Mouse (Mus musculus) neural tube, embryonic 13.5 days (tissue): ENCODE measurements around the gene Nacc1. TPM values are rescaled to one million over a fixed set of nuclear protein-coding genes. Genes with fewer than 3 reads are reported as not detected.

Experiments
- ATAC-seq: fragments of 200-750 bp; cut with Nextera tagmentation; 2 replicates; pipeline ENCODE4 v1.8.0; 2017; ENCODE audit warnings: low read depth, mild to moderate bottlenecking, moderate TSS enrichment, moderate library complexity
- H3K27ac ChIP-seq: fragments of 300-500 bp; sonication (generic); replicated peaks from 2 replicates; pipeline ENCODE4 v1.5.1; 2015; ENCODE audit warnings: moderate library complexity, mild to moderate bottlenecking, inconsistent platforms
- H3K27me3 ChIP-seq: fragments of 300-500 bp; sonication (generic); 2 replicates; pipeline ENCODE4 v1.6.1; 2015; ENCODE audit warnings: mild to moderate bottlenecking, inconsistent platforms
- H3K36me3 ChIP-seq: fragments of 300-500 bp; sonication (generic); 2 replicates; pipeline ENCODE4 v1.6.1; 2015; ENCODE audit warnings: mild to moderate bottlenecking, inconsistent platforms
- H3K4me1 ChIP-seq: fragments of 300-500 bp; sonication (generic); replicated peaks from 2 replicates; pipeline ENCODE4 v1.6.1; 2015; ENCODE audit warnings: inconsistent platforms
- H3K4me2 ChIP-seq: fragments of 300-500 bp; sonication (generic); 2 replicates; pipeline ENCODE4 v1.6.1; 2015; ENCODE audit warnings: inconsistent platforms, mild to moderate bottlenecking, moderate library complexity
- H3K4me3 ChIP-seq: fragments of 300-500 bp; sonication (generic); 2 replicates; pipeline ENCODE4 v1.5.1; 2015; ENCODE audit warnings: mild to moderate bottlenecking, inconsistent platforms
- H3K9ac ChIP-seq: fragments of 300-500 bp; sonication (generic); 2 replicates; pipeline ENCODE4 v1.6.1; 2015; ENCODE audit warnings: moderate library complexity, mild to moderate bottlenecking, inconsistent platforms
- H3K9me3 ChIP-seq: fragments of 300-500 bp; sonication (generic); 2 replicates; pipeline ENCODE4 v1.6.1; 2016; ENCODE audit warnings: inconsistent platforms
- WGBS: fragments of 180-500 bp; shearing (Covaris S2); methylation state at CpG from one replicate; pipeline ENCODE4 v1.1.7; 2015; 5-methylcytosine and 5-hydroxymethylcytosine counted together
- polyA plus RNA-seq: library from polyadenylated mRNA; unstranded; fragments of >200 nt; fragmentation: Nextera tagmentation; extraction: Ambion mirVana; gene quantifications from 2 replicates; pipeline ENCODE4 v1.2.1, GENCODE M21; 2015

The Nacc1 gene
- 14.1 and 15.1 TPM in 2 replicates for polyA plus RNA-seq

GRCm38 (mm10) chr8:84687705-84688100, at the start of gene Nacc1:
Gene Nacc1 (minus strand): TSS chr8:84687862.
- Histone ChIP-seq H3K9ac (peak within 1 kb of the TSS; percentile 99), H3K4me1 (peaks cover 61% of the 10 kb centered on the region), H3K4me2 (peak within 1 kb of the TSS; percentile 98), H3K4me3 (peak within 1 kb of the TSS; percentile 99), H3K9me3 (no peaks in the 10 kb centered on the region), H3K27me3 (no peaks in the 10 kb centered on the region), H3K36me3 (peaks cover 29% of the 10 kb centered on the region), H3K27ac (peak within 1 kb of the TSS; percentile 95)
- WGBS, result under 1% methylated on average over 37 of the region's 37 CpGs
- peak; percentile 72 for ATAC-seq

- no peak overlapping the region for H3K27ac ChIP-seq
- peaks cover 97% of the 10 kb centered on the region for H3K4me1 ChIP-seq
- H3K36me3 ChIP-seq, result no peaks in the 10 kb centered on the region
- no peak overlapping the region for H3K4me2 ChIP-seq
- H3K27me3 ChIP-seq, result peaks cover 85% of the 10 kb centered on the region
- 79% methylated on average over 4 of the region's 4 CpGs for WGBS
- no peaks in the 10 kb centered on the region for H3K9me3 ChIP-seq
- H3K4me3 ChIP-seq, result no peak overlapping the region
- no peak for ATAC-seq
- H3K9ac ChIP-seq, result 0 out of 2 replicates have a peak overlapping the region, but pooled peaks have one; percentile 2
These were observed 48.9 kb upstream of the Nacc1 start for GRCm38 (mm10) chr8:84736521-84736920.

GRCm38 (mm10) chr8:84735597-84735996, 47.9 kb upstream of the Nacc1 start:
- H3K9ac ChIP-seq, result peak overlapping the region; percentile 13
- H3K4me2 ChIP-seq, result no peak overlapping the region
- no peak overlapping the region; the same call in 1 of the 2 replicates for H3K27ac ChIP-seq
- H3K9me3 ChIP-seq, result no peaks in the 10 kb centered on the region
- peaks cover 76% of the 10 kb centered on the region for H3K27me3 ChIP-seq
- peaks cover 97% of the 10 kb centered on the region for H3K4me1 ChIP-seq
- ATAC-seq, result no peak
- WGBS, result 37% methylated on average over 2 of the region's 2 CpGs
- no peaks in the 10 kb centered on the region for H3K36me3 ChIP-seq
- no peak overlapping the region for H3K4me3 ChIP-seq

GRCm38 (mm10) chr8:84734680-84735079, 47.0 kb upstream of the Nacc1 start:
- no peak for ATAC-seq
- 80% methylated on average over 2 of the region's 2 CpGs for WGBS
- Histone ChIP-seq H3K4me3 (no peak overlapping the region), H3K4me2 (no peak overlapping the region), H3K9ac (no peak overlapping the region), H3K27ac (no peak overlapping the region), H3K36me3 (no peaks in the 10 kb centered on the region), H3K27me3 (peaks cover 67% of the 10 kb centered on the region), H3K4me1 (peaks cover 97% of the 10 kb centered on the region), H3K9me3 (no peaks in the 10 kb centered on the region)

GRCm38 (mm10) chr8:84733959-84734358, 46.3 kb upstream of the Nacc1 start:
- 92% methylated on average over 6 of the region's 6 CpGs for WGBS
- no peak overlapping the region for H3K4me2 ChIP-seq
- no peaks in the 10 kb centered on the region for H3K9me3 ChIP-seq
- H3K4me1 ChIP-seq, result peaks cover 97% of the 10 kb centered on the region
- 0 out of 2 replicates have a peak overlapping the region, but pooled peaks have one; percentile 3 for H3K27ac ChIP-seq
- no peak for ATAC-seq
- H3K27me3 ChIP-seq, result peaks cover 59% of the 10 kb centered on the region
- H3K4me3 ChIP-seq, result no peak overlapping the region
- H3K9ac ChIP-seq, result no peak overlapping the region
- no peaks in the 10 kb centered on the region for H3K36me3 ChIP-seq

GRCm38 (mm10) chr8:84732996-84733395, 45.3 kb upstream of the Nacc1 start:
- H3K9me3 ChIP-seq, result no peaks in the 10 kb centered on the region
- H3K36me3 ChIP-seq, result no peaks in the 10 kb centered on the region
- peaks cover 97% of the 10 kb centered on the region for H3K4me1 ChIP-seq
- 49% methylated on average over 6 of the region's 6 CpGs for WGBS
- H3K4me3 ChIP-seq, result no peak overlapping the region
- H3K27ac ChIP-seq, result peak overlapping the region; percentile 90
- H3K9ac ChIP-seq, result 0 out of 2 replicates have a peak overlapping the region, but pooled peaks have one; percentile 31
- no peak overlapping the region for H3K4me2 ChIP-seq
- H3K27me3 ChIP-seq, result peaks cover 50% of the 10 kb centered on the region
- no peak for ATAC-seq

GRCm38 (mm10) chr8:84732545-84732944, 44.9 kb upstream of the Nacc1 start:
- Histone ChIP-seq H3K9me3 (no peaks in the 10 kb centered on the region), H3K27me3 (peaks cover 45% of the 10 kb centered on the region), H3K36me3 (0 out of 2 replicates have a peak, but pooled peaks cover 2% of the 10 kb centered on the region), H3K4me1 (peaks cover 97% of the 10 kb centered on the region), H3K4me3 (no peak overlapping the region), H3K9ac (no peak overlapping the region), H3K27ac (peak overlapping the region; percentile 90), H3K4me2 (no peak overlapping the region)
- no peak for ATAC-seq
- 51% methylated on average over 5 of the region's 5 CpGs for WGBS

- peaks cover 95% of the 10 kb centered on the region for H3K4me1 ChIP-seq
- peak overlapping the region; percentile 47 for H3K9ac ChIP-seq
- WGBS, result 62% methylated on average over 11 of the region's 11 CpGs
- peaks cover 36% of the 10 kb centered on the region for H3K27me3 ChIP-seq
- H3K4me2 ChIP-seq, result no peak overlapping the region
- H3K4me3 ChIP-seq, result no peak overlapping the region
- peaks cover 12% of the 10 kb centered on the region; the same call in 1 of the 2 replicates for H3K36me3 ChIP-seq
- no peaks in the 10 kb centered on the region for H3K9me3 ChIP-seq
- no peak for ATAC-seq
- H3K27ac ChIP-seq, result peak overlapping the region; percentile 90
These were observed 43.9 kb upstream of the Nacc1 start for GRCm38 (mm10) chr8:84731371-84732177.

GRCm38 (mm10) chr8:84730541-84731370, 43.1 kb upstream of the Nacc1 start:
- 34% methylated on average over 9 of the region's 9 CpGs for WGBS
- H3K4me3 ChIP-seq, result no peak overlapping the region
- peaks cover 95% of the 10 kb centered on the region for H3K4me1 ChIP-seq
- peak overlapping the region; percentile 47; the same call in 1 of the 2 replicates for H3K9ac ChIP-seq
- no peak overlapping the region for H3K4me2 ChIP-seq
- peak; percentile 30; the same call in 1 of the 2 replicates for ATAC-seq
- no peaks in the 10 kb centered on the region for H3K9me3 ChIP-seq
- peaks cover 20% of the 10 kb centered on the region; the same call in 1 of the 2 replicates for H3K36me3 ChIP-seq
- peaks cover 27% of the 10 kb centered on the region for H3K27me3 ChIP-seq
- peak overlapping the region; percentile 90 for H3K27ac ChIP-seq

- no peaks in the 10 kb centered on the region for H3K9me3 ChIP-seq
- H3K4me1 ChIP-seq, result peaks cover 97% of the 10 kb centered on the region
- H3K27ac ChIP-seq, result peak overlapping the region; percentile 90
- no peak overlapping the region for H3K4me3 ChIP-seq
- H3K4me2 ChIP-seq, result no peak overlapping the region
- peaks cover 25% of the 10 kb centered on the region; the same call in 1 of the 2 replicates for H3K36me3 ChIP-seq
- ATAC-seq, result no peak
- H3K27me3 ChIP-seq, result peaks cover 25% of the 10 kb centered on the region
- WGBS, result 91% methylated on average over 16 of the region's 16 CpGs
- H3K9ac ChIP-seq, result peak overlapping the region; percentile 47; the same call in 1 of the 2 replicates
These were observed 42.3 kb upstream of the Nacc1 start for GRCm38 (mm10) chr8:84729921-84730362.

GRCm38 (mm10) chr8:84728474-84728873, 40.8 kb upstream of the Nacc1 start:
- WGBS, result 48% methylated on average over 3 of the region's 3 CpGs

More at GRCm38 (mm10) chr8:84728474-84728873, 40.8 kb upstream of the Nacc1 start:
- Histone ChIP-seq H3K4me2 (0 out of 2 replicates have a peak overlapping the region, but pooled peaks have one; percentile 1), H3K9me3 (no peaks in the 10 kb centered on the region), H3K4me1 (peaks cover 98% of the 10 kb centered on the region), H3K27me3 (peaks cover 14% of the 10 kb centered on the region), H3K27ac (peak overlapping the region; percentile 90), H3K4me3 (no peak overlapping the region), H3K9ac (no peak overlapping the region), H3K36me3 (peaks cover 25% of the 10 kb centered on the region; the same call in 1 of the 2 replicates)
- ATAC-seq, result peak; percentile 77
